Mouse (Mus musculus) kidney, adult 2 months (tissue): ENCODE data around the gene Gm20696.

Experiments used
- CTCF ChIP-seq: fragments of 200-500 bp; conservative IDR thresholded peaks from 2 replicates; pipeline ENCODE4 v1.5.1; 2011; ENCODE audit warnings: low read depth, mild to moderate bottlenecking, control low read depth, low read length, moderate library complexity, mixed read lengths; ENCODE audit not compliant: insufficient read depth, insufficient read length
- POLR2A ChIP-seq: fragments of 200-500 bp; IDR thresholded peaks from one replicate; pipeline ENCODE4 v1.6.1; 2011; ENCODE audit warnings: low read depth, low read length, control low read depth

GRCm38 (mm10) chr6:99528972-99529371 lies 137.6 kb downstream of the Gm20696 start:
- no peak for TF ChIP-seq POLR2A
- TF ChIP-seq CTCF: no peak
